Mouse (Mus musculus): ENCODE data around the gene Irf2.

Gene Irf2

DNA sequence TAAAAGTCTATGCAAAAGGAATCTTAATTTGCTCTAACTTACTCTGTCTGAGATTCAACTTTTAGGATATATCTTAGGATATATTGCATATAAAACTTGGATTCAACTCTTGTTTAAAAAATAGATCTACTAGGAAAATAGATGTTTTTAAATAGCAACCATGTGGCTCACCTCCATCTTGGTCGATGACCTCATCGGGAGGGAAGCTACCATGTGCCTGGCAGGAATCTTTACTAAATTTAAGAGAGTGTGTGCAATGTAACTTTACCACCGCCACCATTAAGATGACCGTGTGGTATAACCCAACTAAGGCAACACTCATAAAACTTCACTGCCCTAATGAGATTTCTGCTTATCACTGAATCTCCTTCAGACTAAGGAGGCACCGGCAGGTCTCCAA, 14.8 kb downstream of the Irf2 start:
- no peak for DNase-seq (ENCODE audit: extremely low read depth, low read depth, low spot score)

DNA sequence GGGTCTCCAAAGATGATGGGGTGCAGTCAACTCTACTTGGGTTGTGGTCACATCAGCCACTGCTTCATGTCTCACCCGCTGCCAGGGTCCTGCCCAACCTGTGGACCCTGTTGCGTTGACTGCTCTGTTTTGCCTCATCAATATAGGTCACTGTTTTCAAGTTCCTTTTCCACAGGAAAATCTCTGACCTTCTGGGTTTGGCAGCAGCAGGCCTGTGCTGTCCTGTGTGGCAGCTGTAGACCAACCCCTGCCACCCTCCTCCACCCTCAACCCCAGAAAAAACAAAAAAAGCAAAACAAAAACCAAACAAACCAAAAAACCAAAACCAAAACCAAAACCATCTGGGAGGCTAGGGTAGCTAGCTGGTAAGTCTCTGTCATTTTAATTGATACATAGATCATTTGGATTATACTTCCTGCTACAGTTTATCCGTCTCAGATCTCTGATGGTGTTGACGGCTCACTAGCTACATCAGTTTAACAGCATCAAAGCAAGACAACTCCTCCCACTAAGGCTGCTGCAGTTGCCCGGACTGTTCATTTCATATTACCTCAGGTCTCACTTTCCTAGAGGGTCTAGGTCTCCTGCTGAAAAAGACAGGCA, 16.3 kb downstream of the Irf2 start:
- no peak for DNase-seq (ENCODE audit: extremely low read depth, low read depth, low spot score)

- no peak for DNase-seq (ENCODE audit: extremely low read depth, low read depth, low spot score)
Observed at GRCm38 (mm10) chr8:46757613-46758012, 18.1 kb downstream of the Irf2 start.

DNA sequence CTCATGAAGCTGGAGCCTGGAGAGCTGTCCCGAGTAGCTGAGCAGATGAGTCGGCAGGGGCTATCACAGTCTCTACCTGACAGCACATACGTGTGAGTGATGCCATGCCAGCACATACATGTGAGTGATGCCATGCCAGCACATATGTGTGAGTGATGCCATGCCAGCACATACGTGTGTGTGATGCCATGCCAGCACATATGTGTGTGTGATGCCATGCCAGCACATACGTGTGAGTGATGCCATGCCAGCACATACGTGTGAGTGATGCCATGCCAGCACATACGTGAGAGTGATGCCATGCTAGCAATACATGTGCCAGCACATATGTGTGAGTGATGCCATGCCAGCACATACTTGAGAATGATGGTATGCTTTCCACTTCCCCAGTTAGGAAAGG, 18.6 kb downstream of the Irf2 start:
- no peak for DNase-seq (ENCODE audit: extremely low read depth, low read depth, low spot score)

DNA sequence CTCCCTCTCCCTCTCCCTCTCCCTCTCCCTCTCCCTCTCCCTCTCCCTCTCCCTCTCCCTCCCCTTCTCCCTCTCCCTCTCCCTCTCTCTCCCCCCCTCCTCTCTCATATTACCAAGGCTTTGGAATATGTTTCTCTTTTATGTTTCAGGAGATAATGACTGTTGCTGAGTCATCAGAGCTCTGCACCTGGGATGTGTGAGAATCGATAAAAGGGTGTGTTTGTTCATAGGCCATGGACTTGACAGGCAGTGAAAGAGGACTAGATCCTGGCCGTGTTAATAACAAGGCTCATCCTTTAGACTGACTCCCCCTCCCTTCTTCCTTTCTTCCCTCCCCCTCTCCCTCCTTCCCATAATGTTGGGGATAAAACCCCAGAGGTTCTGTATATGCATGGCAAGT, 19.1 kb downstream of the Irf2 start:
- no peak for DNase-seq (ENCODE audit: extremely low read depth, low read depth, low spot score)

DNA sequence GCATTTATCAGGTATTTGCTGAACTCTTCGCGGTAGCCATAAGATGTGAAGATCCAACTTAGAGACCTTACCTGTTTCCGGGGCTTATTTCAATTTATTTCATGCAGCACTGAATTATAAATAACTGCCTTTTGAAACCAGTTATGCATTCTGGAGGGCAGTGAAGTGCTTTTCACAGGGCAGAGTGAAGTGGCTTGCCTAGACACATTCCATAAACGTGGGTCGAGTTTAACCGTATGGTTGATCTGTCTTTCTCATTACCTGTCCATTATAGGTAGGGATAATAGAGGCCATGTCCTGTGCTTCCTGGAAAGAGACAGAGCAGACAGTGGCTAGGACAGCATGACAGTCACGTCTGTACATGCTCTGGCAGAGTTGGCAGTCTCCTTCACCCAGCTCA, 20.0 kb downstream of the Irf2 start:
- no peak for DNase-seq (ENCODE audit: extremely low read depth, low read depth, low spot score)

DNA sequence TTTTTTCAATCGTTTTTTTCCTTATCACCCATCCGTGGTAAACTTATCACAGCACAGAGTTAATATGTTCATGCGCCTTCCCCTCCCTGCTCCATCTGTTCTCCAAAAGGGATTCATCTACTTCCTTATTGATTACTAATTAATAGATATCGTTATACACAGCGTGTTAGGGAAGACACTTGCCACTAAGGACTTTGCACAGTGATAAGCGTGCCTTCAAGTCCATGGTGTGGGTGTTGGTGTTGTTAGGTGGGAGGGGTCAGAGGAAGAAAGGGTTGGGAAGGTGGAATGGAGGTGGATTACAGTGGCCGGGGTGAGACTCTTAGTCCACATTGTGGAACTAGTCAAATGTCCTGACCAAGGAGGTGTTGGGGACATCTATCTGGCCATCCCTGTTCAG, 21.2 kb downstream of the Irf2 start:
- no peak for DNase-seq (ENCODE audit: extremely low read depth, low read depth, low spot score)

GRCm38 (mm10) chr8:46761454-46761853, 21.9 kb downstream of the Irf2 start:
- DNase-seq (ENCODE audit: extremely low read depth, low read depth, low spot score) = no peak

DNA sequence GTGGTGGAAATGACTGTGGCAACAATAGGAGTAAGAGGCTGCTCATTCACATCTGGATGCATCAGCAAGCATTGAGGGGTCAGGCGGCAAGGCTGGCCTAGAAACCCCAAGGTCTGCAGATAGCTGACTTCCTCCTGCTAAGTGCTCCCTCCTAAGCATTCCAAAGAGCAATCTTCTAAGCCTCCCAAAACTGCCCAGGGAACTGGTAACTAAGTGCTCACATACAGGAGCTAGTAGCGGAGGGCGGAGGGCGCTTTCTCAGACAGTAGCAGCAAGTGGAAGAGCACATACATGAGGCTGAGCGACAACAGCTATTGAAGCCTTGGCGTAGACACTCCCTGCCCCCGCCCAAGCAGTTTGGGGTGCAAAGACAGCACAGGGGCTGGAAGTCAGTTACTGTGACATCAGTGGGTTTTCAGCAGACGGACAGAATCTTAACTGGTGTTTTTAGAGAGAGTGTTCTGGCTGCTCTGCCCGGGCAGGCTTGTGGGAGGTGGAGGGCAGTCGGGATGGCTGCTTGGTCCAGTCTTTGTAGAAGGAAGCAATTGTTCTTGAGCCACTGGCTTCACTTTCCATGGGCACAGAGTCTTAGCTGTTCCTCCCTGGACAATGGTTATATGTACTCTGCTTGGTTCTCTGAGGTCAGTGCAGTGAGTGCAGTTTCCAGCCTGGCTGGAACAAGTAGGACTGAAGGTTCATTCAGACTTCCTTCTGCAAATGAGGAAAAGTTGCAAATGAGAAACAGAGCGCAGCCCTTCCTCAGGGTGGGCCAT, 30.1 kb downstream of the Irf2 start:
- no peak for DNase-seq (ENCODE audit: extremely low read depth, low read depth, low spot score)

DNA sequence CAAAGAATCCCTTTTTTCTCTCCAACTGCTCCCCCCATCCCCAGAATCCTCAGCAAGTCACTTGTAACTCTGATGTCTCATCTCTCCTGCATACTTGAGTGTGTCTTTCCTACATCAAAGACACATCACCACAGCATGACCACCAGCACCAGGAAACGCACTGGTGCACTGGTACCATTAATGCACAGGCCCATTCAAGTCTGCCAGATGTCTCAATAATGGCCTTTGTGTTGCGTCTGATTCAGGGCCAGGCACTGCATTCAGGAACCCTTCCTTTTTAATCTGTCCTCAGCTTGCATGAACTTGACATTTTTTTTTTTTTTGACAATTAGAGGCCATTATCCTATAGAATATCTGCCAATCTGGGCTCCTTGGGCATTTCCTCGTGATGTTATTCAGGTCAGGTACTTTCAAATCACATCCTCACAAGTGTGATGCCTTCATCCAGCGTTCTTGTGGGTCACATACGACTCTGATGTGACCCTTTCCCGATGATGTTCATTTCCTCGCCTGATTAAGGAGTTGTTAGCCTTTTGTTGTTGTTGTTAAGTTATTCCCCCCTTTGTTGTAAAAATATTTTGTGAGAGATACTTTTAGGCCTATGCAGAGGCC, 31.5 kb downstream of the Irf2 start:
- DNase-seq (ENCODE audit: extremely low read depth, low read depth, low spot score) = no peak

- no peak for DNase-seq (ENCODE audit: extremely low read depth, low read depth, low spot score)
Observed at GRCm38 (mm10) chr8:46772801-46773200, 33.3 kb downstream of the Irf2 start.

DNA sequence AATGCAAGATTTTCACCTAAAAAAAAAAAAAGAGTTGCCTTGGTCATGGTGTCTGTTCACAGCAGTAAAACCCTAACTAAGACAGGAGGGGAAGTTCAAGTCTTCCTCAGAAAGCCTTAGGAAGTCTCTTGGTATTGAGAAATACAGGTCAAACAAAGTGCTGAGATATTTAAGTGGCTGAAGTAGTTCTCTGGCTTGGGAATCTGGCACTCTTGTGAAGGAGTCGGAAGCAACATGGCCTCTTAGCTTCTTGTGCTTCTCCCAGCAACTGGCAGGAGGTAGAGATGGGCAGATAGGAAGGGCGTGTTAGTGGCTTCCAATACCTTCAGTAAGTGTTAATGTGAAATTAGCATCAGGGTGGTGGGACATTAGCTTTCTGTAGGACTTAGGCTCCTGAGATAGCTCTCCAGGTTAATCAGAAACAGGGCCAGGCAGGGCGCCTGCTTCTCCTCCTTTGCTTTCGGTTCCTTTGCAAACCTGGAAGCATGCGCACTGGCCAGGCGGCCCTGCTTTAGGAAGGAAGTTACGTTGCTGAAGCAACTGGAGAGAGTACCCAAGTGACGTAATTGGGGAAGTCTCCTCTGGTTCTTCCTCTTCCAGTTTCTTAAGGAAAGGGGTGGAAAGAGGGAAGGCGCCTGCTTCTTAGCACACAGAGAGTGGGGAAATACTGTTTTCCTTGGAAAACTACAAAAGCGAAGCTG, 38.4 kb downstream of the Irf2 start:
- DNase-seq (ENCODE audit: extremely low read depth, low read depth, low spot score) = no peak

- DNase-seq (ENCODE audit: extremely low read depth, low read depth, low spot score) = no peak
Observed at GRCm38 (mm10) chr8:46781067-46781657, 41.6 kb downstream of the Irf2 start.

GRCm38 (mm10) chr8:46782254-46782653, 42.7 kb downstream of the Irf2 start:
- DNase-seq (ENCODE audit: extremely low read depth, low read depth, low spot score) = no peak

- DNase-seq (ENCODE audit: extremely low read depth, low read depth, low spot score) = no peak
Observed at GRCm38 (mm10) chr8:46785070-46785469, 45.5 kb downstream of the Irf2 start.

DNA sequence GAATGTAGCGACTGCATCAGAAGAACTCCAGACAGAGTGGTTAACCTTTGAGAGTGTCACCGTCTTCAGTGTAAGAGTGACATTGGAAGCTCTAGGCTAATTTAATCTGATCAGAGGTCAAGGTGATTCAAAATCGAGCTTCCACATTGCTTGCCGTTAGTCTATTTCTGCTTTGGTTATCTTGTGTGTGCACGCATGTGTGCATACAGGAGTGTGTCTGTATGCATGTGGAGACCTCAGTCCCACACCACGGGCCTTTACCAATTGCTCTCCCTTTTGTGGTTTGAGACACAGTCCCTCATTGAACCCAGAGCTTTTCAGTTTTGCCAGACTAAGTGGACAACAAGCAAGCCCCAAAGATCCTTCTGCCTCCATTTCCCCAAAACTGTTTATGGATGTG, 46.4 kb downstream of the Irf2 start:
- DNase-seq (ENCODE audit: extremely low read depth, low read depth, low spot score) = no peak

DNA sequence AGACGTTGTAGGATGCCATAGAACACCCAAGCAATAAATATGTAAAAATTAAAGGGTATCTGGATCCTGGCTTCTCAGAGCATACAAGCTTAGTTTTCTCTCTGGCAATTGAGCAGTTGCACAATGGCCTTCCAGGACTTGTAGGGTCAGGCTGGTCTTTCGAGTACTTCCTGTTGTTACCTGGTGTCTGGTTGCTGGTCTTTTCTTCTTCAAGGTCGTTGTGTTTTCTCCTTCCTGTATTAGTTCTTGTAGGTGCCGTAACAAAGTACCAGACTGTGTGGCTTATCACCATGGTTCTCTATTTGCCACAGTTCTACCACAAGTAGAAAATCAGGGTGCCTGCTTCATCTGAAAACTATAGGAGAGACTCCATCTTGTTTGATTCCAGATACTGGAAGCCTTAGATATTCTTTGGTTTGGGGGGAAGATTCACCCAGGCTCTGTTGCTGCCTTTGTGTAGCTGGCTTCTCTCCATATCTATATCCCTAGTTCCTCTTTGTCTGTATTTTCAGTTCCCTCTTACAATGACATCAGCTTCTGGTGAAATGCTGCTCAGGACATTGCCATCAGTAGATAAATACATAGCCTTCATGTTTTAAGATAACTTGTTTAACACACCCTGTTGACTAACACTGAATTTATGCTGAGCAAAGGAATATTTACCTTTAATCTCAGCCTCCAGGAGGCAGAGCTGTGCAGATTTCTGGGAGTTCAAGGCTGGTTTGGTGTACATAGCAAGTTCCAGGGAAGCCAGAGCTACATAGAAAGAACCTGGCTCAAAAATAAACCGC, 49.8 kb downstream of the Irf2 start:
- DNase-seq (ENCODE audit: extremely low read depth, low read depth, low spot score) = no peak

DNA sequence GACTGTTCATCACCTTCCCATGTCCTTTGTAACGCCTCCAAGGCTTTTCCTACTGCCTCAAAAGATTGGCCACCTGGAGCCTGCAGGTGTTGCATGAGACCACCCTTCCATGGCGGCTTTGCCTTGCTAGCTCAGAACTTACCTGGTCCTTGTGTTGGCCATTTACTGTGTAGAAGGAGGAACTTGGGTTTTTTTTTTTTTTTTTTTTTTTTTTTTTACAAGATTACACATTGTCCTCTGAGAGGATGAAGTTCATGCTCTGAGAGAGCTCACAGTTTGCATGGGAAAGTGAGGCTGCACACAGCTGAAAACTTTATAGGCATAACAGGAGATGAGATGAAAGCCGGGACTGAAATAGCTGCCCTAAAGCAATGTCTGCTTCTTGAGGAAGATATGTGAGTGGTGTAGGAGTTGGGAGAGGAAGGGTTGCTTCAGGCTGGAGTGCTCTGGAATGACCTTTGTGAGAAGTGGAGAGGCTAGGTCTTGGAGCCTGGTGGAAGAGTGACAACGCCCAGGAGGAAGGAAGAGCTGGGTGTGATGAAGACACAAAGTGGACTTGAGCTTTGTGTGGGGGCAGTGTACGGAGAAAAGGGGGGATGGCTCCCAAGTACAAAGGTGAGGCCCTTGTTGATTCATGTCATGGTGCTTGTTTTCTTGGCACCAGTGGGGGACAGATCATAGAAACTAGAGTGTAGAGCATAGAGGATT, 52.3 kb downstream of the Irf2 start:
- DNase-seq (ENCODE audit: extremely low read depth, low read depth, low spot score) = no peak

- DNase-seq (ENCODE audit: extremely low read depth, low read depth, low spot score) = no peak
Observed at GRCm38 (mm10) chr8:46792653-46793052, 53.1 kb downstream of the Irf2 start.

GRCm38 (mm10) chr8:46793248-46793647, 53.7 kb downstream of the Irf2 start:
- no peak for DNase-seq (ENCODE audit: extremely low read depth, low read depth, low spot score)

Measured in fat pad, adult 2 months (tissue).